Mouse (Mus musculus) retina, postnatal 7 days (tissue): ENCODE data around the gene Cat.

ENCODE experiments used
- DNase-seq: peaks from one replicate; pipeline ENCODE4 v3.0.0-alpha.2; 2012; ENCODE audit warnings: low read depth, low spot score

Cat gene

GRCm38 (mm10) chr2:103484617-103485401 lies at the start of gene Cat:
Gene Cat (minus strand): TSS chr2:103485160.
- DNase-seq, result peak; percentile 74

GRCm38 (mm10) chr2:103525596-103525995 lies 40.6 kb upstream of the Cat start:
- no peak for DNase-seq

- DNase-seq, result no peak
Measured at GRCm38 (mm10) chr2:103516472-103516871, 31.5 kb upstream of the Cat start.

GRCm38 (mm10) chr2:103515513-103516180 lies 30.7 kb upstream of the Cat start:
- DNase-seq, result no peak

GRCm38 (mm10) chr2:103512066-103512795 lies 27.3 kb upstream of the Cat start:
- DNase-seq, result no peak

GRCm38 (mm10) chr2:103511631-103512030 lies 26.7 kb upstream of the Cat start:
- no peak for DNase-seq

GRCm38 (mm10) chr2:103511042-103511441 lies 26.1 kb upstream of the Cat start:
- no peak for DNase-seq

- no peak for DNase-seq
Measured at GRCm38 (mm10) chr2:103507651-103508050, 22.7 kb upstream of the Cat start.

GRCm38 (mm10) chr2:103505956-103506355 lies 21.0 kb upstream of the Cat start:
- no peak for DNase-seq

GRCm38 (mm10) chr2:103504463-103504862 lies 19.5 kb upstream of the Cat start:
- DNase-seq, result no peak

GRCm38 (mm10) chr2:103500769-103501168 lies 15.8 kb upstream of the Cat start:
- no peak for DNase-seq

GRCm38 (mm10) chr2:103495633-103496418 lies 10.9 kb upstream of the Cat start:
- no peak for DNase-seq

GRCm38 (mm10) chr2:103493827-103494226 lies 8.9 kb upstream of the Cat start:
- no peak for DNase-seq

GRCm38 (mm10) chr2:103492526-103492925 lies 7.6 kb upstream of the Cat start:
- no peak for DNase-seq

- no peak for DNase-seq
Measured at GRCm38 (mm10) chr2:103483986-103484520, 907 bp downstream of the Cat start.

GRCm38 (mm10) chr2:103483289-103483985 lies 1.5 kb downstream of the Cat start:
- DNase-seq, result no peak

- no peak for DNase-seq
Measured at GRCm38 (mm10) chr2:103481314-103482231, 3.4 kb downstream of the Cat start.

- no peak for DNase-seq
Measured at GRCm38 (mm10) chr2:103480871-103481270, 4.1 kb downstream of the Cat start.

GRCm38 (mm10) chr2:103480240-103480639 lies 4.7 kb downstream of the Cat start:
- DNase-seq, result no peak

GRCm38 (mm10) chr2:103478326-103478725 lies 6.6 kb downstream of the Cat start:
- DNase-seq, result no peak
